In genomic region chr19:40366163-40366941, GRCm38 (mm10) we compare ENCODE assay signal across 8 mouse cellular contexts.
DNase-seq lines count a peak whose midpoint lies in the region; ATAC-seq and TF ChIP-seq lines count a peak whose summit lies in the region.

No protein-coding gene starts in this region.

- no peak overlapping the region for H3K27ac ChIP-seq in liver, embryonic 12.5 days
- H3K27ac ChIP-seq in liver, postnatal 0 days (ENCODE audit: low read depth) = peak overlapping the region; percentile 34
- peak overlapping the region; percentile 67 for H3K27ac ChIP-seq in neural tube, embryonic 15.5 days (replicated peaks)

- H3K4me1 ChIP-seq in liver, embryonic 12.5 days = peaks cover 22% of the 10 kb centered on the region
- H3K4me1 ChIP-seq in liver, postnatal 0 days (ENCODE audit: insufficient read depth) = peaks cover 41% of the 10 kb centered on the region
- H3K4me1 ChIP-seq in neural tube, embryonic 15.5 days = peaks cover 16% of the 10 kb centered on the region

- ATAC-seq in liver, embryonic 12.5 days = no peak
- ATAC-seq in inflammation-experienced regulatory T-cells, adult 6 months = peak; percentile 85
- ATAC-seq in liver, postnatal 0 days = no peak
- ATAC-seq in neural tube, embryonic 15.5 days (ENCODE audit: low FRiP score) = peak; percentile 25; the same call in 1 of the 2 replicates

- no peak for TF ChIP-seq EP300 in liver, postnatal 0 days (IDR thresholded peaks at IDR 0.05; ENCODE audit: low read depth)

- H3K27me3 ChIP-seq in liver, embryonic 12.5 days (replicated peaks) = no peaks in the 10 kb centered on the region
- H3K27me3 ChIP-seq in liver, postnatal 0 days (ENCODE audit: insufficient read depth, low read length) = no peaks in the 10 kb centered on the region
- no peaks in the 10 kb centered on the region for H3K27me3 ChIP-seq in neural tube, embryonic 15.5 days (replicated peaks)

- TF ChIP-seq CTCF in liver, postnatal 0 days (IDR thresholded peaks at IDR 0.05; ENCODE audit: low read depth) = no peak

- no peak overlapping the region for H3K4me3 ChIP-seq in liver, embryonic 12.5 days
- no peak overlapping the region for H3K4me3 ChIP-seq in liver, postnatal 0 days (ENCODE audit: low read depth, low read length)
- no peak overlapping the region for H3K4me3 ChIP-seq in neural tube, embryonic 15.5 days (replicated peaks)

- no peak overlapping the region for H3K4me2 ChIP-seq in liver, embryonic 12.5 days
- H3K4me2 ChIP-seq in liver, postnatal 0 days (ENCODE audit: low read depth, low read length) = no peak overlapping the region; the same call in 1 of the 2 replicates
- H3K4me2 ChIP-seq in neural tube, embryonic 15.5 days = no peak overlapping the region

- H3K9ac ChIP-seq in liver, embryonic 12.5 days = no peak overlapping the region
- H3K9ac ChIP-seq in liver, postnatal 0 days (replicated peaks) = no peak overlapping the region
- no peak overlapping the region for H3K9ac ChIP-seq in neural tube, embryonic 15.5 days (replicated peaks)

- H3K36me3 ChIP-seq in liver, embryonic 12.5 days = peaks cover 43% of the 10 kb centered on the region
- H3K36me3 ChIP-seq in liver, postnatal 0 days (replicated peaks; ENCODE audit: insufficient read depth, low read length) = peaks cover 17% of the 10 kb centered on the region
- peaks cover 42% of the 10 kb centered on the region for H3K36me3 ChIP-seq in neural tube, embryonic 15.5 days

- 0 out of 2 replicates have a peak, but pooled peaks cover 7% of the 10 kb centered on the region for H3K9me3 ChIP-seq in liver, embryonic 12.5 days (replicated peaks)
- H3K9me3 ChIP-seq in liver, postnatal 0 days (ENCODE audit: low read length) = no peaks in the 10 kb centered on the region
- H3K9me3 ChIP-seq in neural tube, embryonic 15.5 days (replicated peaks) = no peaks in the 10 kb centered on the region; the same call in 1 of the 2 replicates

- 28% methylated on average over 11 of the region's 11 CpGs for WGBS in liver, embryonic 12.5 days (ENCODE audit: insufficient replicate concordance)
- 32% methylated on average over 11 of the region's 11 CpGs for WGBS in liver, postnatal 0 days (ENCODE audit: insufficient replicate concordance)
- WGBS in neural tube, embryonic 15.5 days = 42% methylated on average over 11 of the region's 11 CpGs

- intact Hi-C loops in gastrocnemius, postnatal 14 days (cut with DNase I; ENCODE audit: low total_unique reads) = no loop called here

- DNase-seq in liver = peak; percentile 22
- peak; percentile 62 to 67 for DNase-seq in cerebellum, postnatal 10 days
- DNase-seq in gastrocnemius, postnatal 14 days = peak; percentile 33
- DNase-seq in liver, postnatal 0 days = peak; percentile 63
- no peak for DNase-seq in left cerebral cortex, adult 8-10 months (ENCODE audit: low spot score in 2 of 2)

Comparison
In these comparisons a context has a peak if more than half of its experiments do, and no peak if none do; other contexts are left out.
1. DNase-seq: peak in liver (single experiment), cerebellum, postnatal 10 days (2 of 2), gastrocnemius, postnatal 14 days (single experiment) and liver, postnatal 0 days (single experiment); none in left cerebral cortex, adult 8-10 months (0 of 2).
2. ATAC-seq: peak in inflammation-experienced regulatory T-cells, adult 6 months (single experiment) and neural tube, embryonic 15.5 days (single experiment); none in liver, embryonic 12.5 days (single experiment) and liver, postnatal 0 days (single experiment).